Mouse (Mus musculus): Measurements from ENCODE around the gene Olfr801. TPM values are rescaled to one million over a fixed set of nuclear protein-coding genes. Genes with fewer than 3 reads are reported as not detected.

Gene Olfr801
- polyA plus RNA-seq (2012; rRNA removed), result not detected in 2 replicates
- not detected in 2 replicates for polyA plus RNA-seq (2014; fragmentation: Nextera tagmentation; extraction: Ambion mirVana)

GRCm38 (mm10) chr10:129673765-129674164 lies at the start of gene Olfr801:
TSS of gene Olfr801 (minus strand) at chr10:129673865.
- DNase-seq (ENCODE audit: low read depth in 3 of 3, low spot score in 3 of 3) (no peak), ATAC-seq (ENCODE audit: insufficient read depth) (no peak)
- 55% methylated on average over 1 of the region's 1 CpGs for WGBS (ENCODE audit: insufficient replicate concordance)
- Histone ChIP-seq H3K9ac (replicated peaks) (no peak within 1 kb of the TSS), H3K27me3 (ENCODE audit: control insufficient read depth, insufficient read depth, low read length) (no peaks in the 10 kb centered on the region), H3K27ac (no peak within 1 kb of the TSS), H3K9me3 (ENCODE audit: control insufficient read depth, low read length) (no peaks in the 10 kb centered on the region), H3K4me3 (ENCODE audit: insufficient read depth in 1 of 2, low read depth in 2 of 2, low read length in 2 of 2) (no peak within 1 kb of the TSS), H3K4me1 (replicated peaks; ENCODE audit: control insufficient read depth in 2 of 2, insufficient read depth in 2 of 2, low read length in 1 of 2) (no peaks in the 10 kb centered on the region), H3K4me2 (ENCODE audit: low read depth) (no peak within 1 kb of the TSS), H3K36me3 (replicated peaks; ENCODE audit: control insufficient read depth, insufficient read depth, low read depth) (no peaks in the 10 kb centered on the region)
- TF ChIP-seq CTCF (IDR thresholded peaks at IDR 0.05; ENCODE audit: low read depth) (no peak), EP300 (IDR thresholded peaks at IDR 0.05; ENCODE audit: low read depth) (no peak)

GRCm38 (mm10) chr10:129702910-129703309 lies 29.2 kb upstream of the Olfr801 start, which contains the start of gene Olfr804:
TSS of gene Olfr804 (plus strand) at chr10:129703210.
- no peaks in the 10 kb centered on the region for H3K27me3 ChIP-seq (ENCODE audit: control insufficient read depth, insufficient read depth, low read length)
- no peak for TF ChIP-seq EP300 (IDR thresholded peaks at IDR 0.05; ENCODE audit: low read depth)
- TF ChIP-seq CTCF (IDR thresholded peaks at IDR 0.05; ENCODE audit: low read depth), result no peak
- H3K4me2 ChIP-seq (ENCODE audit: low read depth), result no peak within 1 kb of the TSS
- H3K9ac ChIP-seq (replicated peaks), result no peak within 1 kb of the TSS
- DNase-seq (ENCODE audit: low read depth in 3 of 3, low spot score in 3 of 3), result no peak
- no peak within 1 kb of the TSS for H3K4me3 ChIP-seq (ENCODE audit: insufficient read depth in 1 of 2, low read depth in 2 of 2, low read length in 2 of 2)
- no peaks in the 10 kb centered on the region for H3K9me3 ChIP-seq (ENCODE audit: control insufficient read depth, low read length)
- no peak within 1 kb of the TSS for H3K27ac ChIP-seq
- H3K36me3 ChIP-seq (replicated peaks; ENCODE audit: control insufficient read depth, insufficient read depth, low read depth), result no peaks in the 10 kb centered on the region
- H3K4me1 ChIP-seq (replicated peaks; ENCODE audit: control insufficient read depth in 2 of 2, insufficient read depth in 2 of 2, low read length in 1 of 2), result no peaks in the 10 kb centered on the region
- ATAC-seq (ENCODE audit: insufficient read depth), result no peak

DNA sequence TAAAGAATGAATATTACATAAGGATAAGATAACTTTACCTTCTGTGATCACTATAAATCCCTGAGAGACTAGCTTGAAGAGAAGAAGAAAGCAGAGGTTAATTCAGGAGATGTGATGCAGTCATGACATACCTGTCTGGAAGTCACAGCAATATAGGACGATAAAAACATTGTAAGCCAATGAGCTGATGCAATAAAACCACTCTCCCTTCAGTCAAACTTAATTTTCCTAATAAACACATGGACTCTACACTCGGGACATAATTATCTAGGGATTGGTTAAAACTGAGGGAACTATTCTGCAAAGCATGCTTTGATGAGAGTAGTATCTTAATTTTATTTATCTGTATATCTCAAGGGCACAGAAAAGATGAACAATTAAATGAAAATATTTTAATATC lies 20.5 kb upstream of the Olfr801 start, which contains the start of gene Olfr803:
Gene Olfr803, minus strand, starts transcription at position 101 of the 400 bp plus-strand sequence.
- WGBS (ENCODE audit: insufficient replicate concordance), result 44% methylated on average over 2 of the region's 2 CpGs
- no peak for TF ChIP-seq CTCF (IDR thresholded peaks at IDR 0.05; ENCODE audit: low read depth)
- no peak for TF ChIP-seq EP300 (IDR thresholded peaks at IDR 0.05; ENCODE audit: low read depth)
- no peak within 1 kb of the TSS for H3K4me2 ChIP-seq (ENCODE audit: low read depth)
- H3K9me3 ChIP-seq (ENCODE audit: control insufficient read depth, low read length), result no peaks in the 10 kb centered on the region
- H3K36me3 ChIP-seq (replicated peaks; ENCODE audit: control insufficient read depth, insufficient read depth, low read depth), result no peaks in the 10 kb centered on the region
- DNase-seq (ENCODE audit: low read depth in 3 of 3, low spot score in 3 of 3) (no peak), ATAC-seq (ENCODE audit: insufficient read depth) (no peak)
- no peaks in the 10 kb centered on the region for H3K27me3 ChIP-seq (ENCODE audit: control insufficient read depth, insufficient read depth, low read length)
- no peak within 1 kb of the TSS for H3K27ac ChIP-seq
- H3K4me3 ChIP-seq (ENCODE audit: insufficient read depth in 1 of 2, low read depth in 2 of 2, low read length in 2 of 2), result no peak within 1 kb of the TSS
- no peaks in the 10 kb centered on the region for H3K4me1 ChIP-seq (replicated peaks; ENCODE audit: control insufficient read depth in 2 of 2, insufficient read depth in 2 of 2, low read length in 1 of 2)
- H3K9ac ChIP-seq (replicated peaks), result no peak within 1 kb of the TSS

GRCm38 (mm10) chr10:129688069-129688468 lies 14.4 kb upstream of the Olfr801 start, which contains the start of gene Olfr802:
TSS of gene Olfr802 (minus strand) at chr10:129688169.
- H3K27ac ChIP-seq, result no peak within 1 kb of the TSS
- no peak within 1 kb of the TSS for H3K4me3 ChIP-seq (ENCODE audit: insufficient read depth in 1 of 2, low read depth in 2 of 2, low read length in 2 of 2)
- no peaks in the 10 kb centered on the region for H3K4me1 ChIP-seq (replicated peaks; ENCODE audit: control insufficient read depth in 2 of 2, insufficient read depth in 2 of 2, low read length in 1 of 2)
- no peaks in the 10 kb centered on the region for H3K27me3 ChIP-seq (ENCODE audit: control insufficient read depth, insufficient read depth, low read length)
- 47% methylated on average over 1 of the region's 1 CpGs for WGBS (ENCODE audit: insufficient replicate concordance)
- H3K4me2 ChIP-seq (ENCODE audit: low read depth), result no peak within 1 kb of the TSS
- ATAC-seq (ENCODE audit: insufficient read depth) (no peak), DNase-seq (ENCODE audit: low read depth in 3 of 3, low spot score in 3 of 3) (no peak)
- no peaks in the 10 kb centered on the region for H3K36me3 ChIP-seq (replicated peaks; ENCODE audit: control insufficient read depth, insufficient read depth, low read depth)
- TF ChIP-seq CTCF (IDR thresholded peaks at IDR 0.05; ENCODE audit: low read depth), result no peak
- no peak for TF ChIP-seq EP300 (IDR thresholded peaks at IDR 0.05; ENCODE audit: low read depth)
- H3K9ac ChIP-seq (replicated peaks), result no peak within 1 kb of the TSS
- H3K9me3 ChIP-seq (ENCODE audit: control insufficient read depth, low read length), result no peaks in the 10 kb centered on the region

DNA sequence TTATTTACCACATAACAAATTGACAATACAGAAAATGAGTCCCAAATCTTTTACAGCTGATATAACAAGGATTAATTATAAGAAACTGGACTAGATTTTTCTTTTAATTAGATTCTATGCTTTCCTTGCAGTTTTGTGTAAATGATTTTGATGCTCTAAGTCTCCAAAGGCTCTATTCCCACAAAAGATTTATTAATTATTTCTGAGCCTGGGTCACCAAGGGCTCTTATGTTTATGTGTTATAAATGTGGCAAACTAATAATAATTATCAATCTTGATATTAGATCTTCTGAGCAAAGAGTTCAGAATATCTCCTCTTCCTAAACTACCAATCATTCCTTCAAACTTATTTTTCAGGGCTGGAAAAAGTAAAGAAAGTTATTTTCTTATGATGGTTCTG lies 16.3 kb downstream of the Olfr801 start, which contains the start of gene Olfr800:
Gene Olfr800, plus strand, starts transcription at position 301 of the 400 bp plus-strand sequence.
- H3K9ac ChIP-seq (replicated peaks), result no peak within 1 kb of the TSS
- no peaks in the 10 kb centered on the region for H3K36me3 ChIP-seq (replicated peaks; ENCODE audit: control insufficient read depth, insufficient read depth, low read depth)
- H3K4me3 ChIP-seq (ENCODE audit: insufficient read depth in 1 of 2, low read depth in 2 of 2, low read length in 2 of 2), result no peak within 1 kb of the TSS
- H3K4me1 ChIP-seq (replicated peaks; ENCODE audit: control insufficient read depth in 2 of 2, insufficient read depth in 2 of 2, low read length in 1 of 2), result no peaks in the 10 kb centered on the region
- H3K27me3 ChIP-seq (ENCODE audit: control insufficient read depth, insufficient read depth, low read length), result no peaks in the 10 kb centered on the region
- H3K27ac ChIP-seq, result no peak within 1 kb of the TSS
- DNase-seq (ENCODE audit: low read depth in 3 of 3, low spot score in 3 of 3) (no peak), ATAC-seq (ENCODE audit: insufficient read depth) (no peak)
- H3K4me2 ChIP-seq (ENCODE audit: low read depth), result no peak within 1 kb of the TSS
- TF ChIP-seq EP300 (IDR thresholded peaks at IDR 0.05; ENCODE audit: low read depth), result no peak
- H3K9me3 ChIP-seq (ENCODE audit: control insufficient read depth, low read length), result no peaks in the 10 kb centered on the region

Data from liver, embryonic 14.5 days (tissue).